Mouse (Mus musculus) hindbrain, embryonic 13.5 days (tissue): Measurements from ENCODE around the gene Ppp2r5c. TPM values are rescaled to one million over a fixed set of nuclear protein-coding genes. Genes with fewer than 3 reads are reported as not detected.

Experiments used
- ATAC-seq: fragments of 200-750 bp; cut with Nextera tagmentation; 2 replicates; pipeline ENCODE4 v1.8.0; 2017; ENCODE audit warnings: moderate TSS enrichment; ENCODE audit not compliant: low FRiP score
- H3K27ac ChIP-seq: fragments of 300-500 bp; sonication (generic); 2 replicates; pipeline ENCODE4 v1.5.1; 2015; ENCODE audit warnings: inconsistent platforms, mild to moderate bottlenecking, moderate library complexity
- H3K27me3 ChIP-seq: fragments of 300-500 bp; sonication (generic); 2 replicates; pipeline ENCODE4 v1.6.1; 2015; ENCODE audit warnings: mild to moderate bottlenecking, inconsistent platforms
- H3K36me3 ChIP-seq: fragments of 300-500 bp; sonication (generic); 2 replicates; pipeline ENCODE4 v1.6.1; 2015; ENCODE audit warnings: mild to moderate bottlenecking, inconsistent platforms
- H3K4me1 ChIP-seq: fragments of 300-500 bp; sonication (generic); replicated peaks from 2 replicates; pipeline ENCODE4 v1.6.1; 2015; ENCODE audit warnings: inconsistent platforms
- H3K4me2 ChIP-seq: fragments of 300-500 bp; sonication (generic); 2 replicates; pipeline ENCODE4 v1.6.1; 2015; ENCODE audit warnings: inconsistent platforms, mild to moderate bottlenecking, moderate library complexity
- H3K4me3 ChIP-seq: fragments of 300-500 bp; sonication (generic); 2 replicates; pipeline ENCODE4 v1.5.1; 2015; ENCODE audit warnings: mild to moderate bottlenecking, inconsistent platforms
- H3K9ac ChIP-seq: fragments of 300-500 bp; sonication (generic); 2 replicates; pipeline ENCODE4 v1.6.1; 2015; ENCODE audit warnings: mild to moderate bottlenecking, inconsistent platforms
- H3K9me3 ChIP-seq: fragments of 300-500 bp; sonication (generic); 2 replicates; pipeline ENCODE4 v1.6.1; 2016; ENCODE audit warnings: inconsistent platforms
- WGBS: fragments of 180-500 bp; shearing (Covaris S2); methylation state at CpG from one replicate; pipeline ENCODE4 v1.1.7; 2015; 5-methylcytosine and 5-hydroxymethylcytosine counted together
- polyA plus RNA-seq: library from polyadenylated mRNA; unstranded; fragments of >200 nt; fragmentation: Nextera tagmentation; extraction: Ambion mirVana; gene quantifications from 2 replicates; pipeline ENCODE4 v1.2.1, GENCODE M21; 2015

The Ppp2r5c gene
- polyA plus RNA-seq, 1 experiment from 2014 or later, result 144 TPM

DNA sequence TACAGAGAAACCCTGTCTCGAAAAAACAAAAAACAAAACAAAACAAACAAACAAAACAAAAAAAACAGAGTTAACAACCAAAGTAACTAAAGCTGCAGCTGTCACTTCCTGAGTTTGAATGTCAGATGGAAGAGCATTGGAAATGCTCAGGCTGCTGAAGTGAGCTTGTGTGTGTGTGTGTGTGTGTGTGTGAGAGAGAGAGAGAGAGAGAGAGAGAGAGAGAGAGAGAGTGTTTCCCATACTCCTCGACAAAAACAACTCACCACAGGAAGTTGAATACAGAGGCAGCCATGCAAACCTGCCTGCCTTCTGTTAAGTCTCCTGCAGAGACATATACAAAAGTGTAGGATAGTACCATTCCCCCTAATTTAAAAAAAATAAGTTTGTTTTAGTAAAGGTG is 47.9 kb downstream of the Ppp2r5c start:
- peaks cover 28% of the 10 kb centered on the region for H3K4me1 ChIP-seq
- H3K4me3 ChIP-seq, result no peak overlapping the region
- peaks cover 8% of the 10 kb centered on the region for H3K36me3 ChIP-seq
- no peaks in the 10 kb centered on the region for H3K27me3 ChIP-seq
- 88% methylated on average over 2 of the region's 2 CpGs for WGBS
- no peak for ATAC-seq
- no peak overlapping the region for H3K4me2 ChIP-seq
- no peak overlapping the region for H3K9ac ChIP-seq
- H3K27ac ChIP-seq, result no peak overlapping the region
- H3K9me3 ChIP-seq, result no peaks in the 10 kb centered on the region

DNA sequence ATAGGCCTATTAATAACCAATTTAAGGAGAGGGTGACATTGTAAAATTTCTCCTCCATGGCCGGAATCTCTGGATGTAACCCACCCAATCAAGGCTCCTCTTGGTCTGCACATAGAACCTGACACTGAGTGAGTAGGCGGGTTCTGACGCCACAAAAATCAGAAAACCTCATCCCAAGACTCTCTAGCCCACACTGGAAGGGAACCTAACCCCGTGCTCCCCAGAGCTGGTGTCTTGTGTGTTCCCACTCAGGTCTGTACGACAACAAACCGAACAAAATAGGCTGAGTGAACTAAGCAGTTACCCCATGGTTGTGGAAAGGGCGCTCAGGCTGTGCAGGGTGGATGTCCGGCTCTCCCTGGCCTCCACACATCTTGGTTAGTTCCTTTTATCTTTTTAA is 48.3 kb downstream of the Ppp2r5c start:
- Histone ChIP-seq H3K4me1 (peaks cover 30% of the 10 kb centered on the region), H3K9me3 (no peaks in the 10 kb centered on the region), H3K27me3 (no peaks in the 10 kb centered on the region), H3K9ac (no peak overlapping the region), H3K4me3 (no peak overlapping the region), H3K4me2 (no peak overlapping the region), H3K27ac (no peak overlapping the region), H3K36me3 (peaks cover 4% of the 10 kb centered on the region; the same call in 1 of the 2 replicates)
- 95% methylated on average over 8 of the region's 8 CpGs for WGBS
- ATAC-seq, result no peak

- Histone ChIP-seq H3K4me2 (no peak overlapping the region), H3K9me3 (no peaks in the 10 kb centered on the region), H3K9ac (no peak overlapping the region), H3K27ac (no peak overlapping the region), H3K4me3 (no peak overlapping the region), H3K27me3 (no peaks in the 10 kb centered on the region), H3K4me1 (peaks cover 30% of the 10 kb centered on the region), H3K36me3 (no peaks in the 10 kb centered on the region)
- ATAC-seq, result no peak
- WGBS, result 91% methylated on average over 5 of the region's 5 CpGs
These were observed 49.1 kb downstream of the Ppp2r5c start for GRCm38 (mm10) chr12:110496016-110496415.

GRCm38 (mm10) chr12:110497013-110497412 is 50.1 kb downstream of the Ppp2r5c start:
- peaks cover 30% of the 10 kb centered on the region for H3K4me1 ChIP-seq
- no peak overlapping the region for H3K4me2 ChIP-seq
- WGBS, result 78% methylated on average over 3 of the region's 3 CpGs
- H3K9ac ChIP-seq, result no peak overlapping the region
- no peaks in the 10 kb centered on the region for H3K27me3 ChIP-seq
- no peak overlapping the region for H3K4me3 ChIP-seq
- ATAC-seq, result no peak
- no peak overlapping the region for H3K27ac ChIP-seq
- H3K9me3 ChIP-seq, result no peaks in the 10 kb centered on the region
- H3K36me3 ChIP-seq, result no peaks in the 10 kb centered on the region

DNA sequence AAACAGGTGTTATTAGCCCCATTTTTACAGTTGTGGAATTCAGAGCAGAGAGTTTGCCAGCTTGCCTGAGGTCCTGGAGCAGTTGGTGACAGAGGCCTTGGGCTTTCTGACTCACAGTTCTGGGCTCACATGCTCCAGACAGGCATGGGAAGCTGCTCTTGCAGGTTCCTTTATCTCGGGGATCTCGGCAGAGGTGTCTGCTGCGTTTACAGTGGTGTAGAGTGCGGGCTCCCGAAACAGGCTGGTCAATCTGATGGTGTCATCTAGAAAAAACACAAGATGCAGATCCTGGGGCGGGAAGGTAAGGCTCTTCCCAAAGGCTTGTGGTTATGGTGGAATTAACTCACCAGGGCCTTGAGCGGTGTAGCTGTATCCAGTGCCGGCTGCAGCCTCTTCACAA is 50.6 kb downstream of the Ppp2r5c start:
- Histone ChIP-seq H3K4me3 (no peak overlapping the region), H3K4me1 (peaks cover 30% of the 10 kb centered on the region), H3K27ac (no peak overlapping the region), H3K36me3 (no peaks in the 10 kb centered on the region), H3K9ac (no peak overlapping the region), H3K27me3 (no peaks in the 10 kb centered on the region), H3K9me3 (no peaks in the 10 kb centered on the region), H3K4me2 (no peak overlapping the region)
- no peak for ATAC-seq
- WGBS, result 91% methylated on average over 8 of the region's 8 CpGs

- no peaks in the 10 kb centered on the region for H3K9me3 ChIP-seq
- 79% methylated on average over 22 of the region's 22 CpGs for WGBS
- no peak for ATAC-seq
- H3K4me2 ChIP-seq, result no peak overlapping the region
- peak overlapping the region; percentile 53; the same call in 1 of the 2 replicates for H3K27ac ChIP-seq
- no peaks in the 10 kb centered on the region for H3K36me3 ChIP-seq
- no peaks in the 10 kb centered on the region for H3K27me3 ChIP-seq
- no peak overlapping the region for H3K4me3 ChIP-seq
- H3K4me1 ChIP-seq, result peaks cover 35% of the 10 kb centered on the region
- H3K9ac ChIP-seq, result no peak overlapping the region
These were observed 51.6 kb downstream of the Ppp2r5c start for GRCm38 (mm10) chr12:110498283-110499224.

DNA sequence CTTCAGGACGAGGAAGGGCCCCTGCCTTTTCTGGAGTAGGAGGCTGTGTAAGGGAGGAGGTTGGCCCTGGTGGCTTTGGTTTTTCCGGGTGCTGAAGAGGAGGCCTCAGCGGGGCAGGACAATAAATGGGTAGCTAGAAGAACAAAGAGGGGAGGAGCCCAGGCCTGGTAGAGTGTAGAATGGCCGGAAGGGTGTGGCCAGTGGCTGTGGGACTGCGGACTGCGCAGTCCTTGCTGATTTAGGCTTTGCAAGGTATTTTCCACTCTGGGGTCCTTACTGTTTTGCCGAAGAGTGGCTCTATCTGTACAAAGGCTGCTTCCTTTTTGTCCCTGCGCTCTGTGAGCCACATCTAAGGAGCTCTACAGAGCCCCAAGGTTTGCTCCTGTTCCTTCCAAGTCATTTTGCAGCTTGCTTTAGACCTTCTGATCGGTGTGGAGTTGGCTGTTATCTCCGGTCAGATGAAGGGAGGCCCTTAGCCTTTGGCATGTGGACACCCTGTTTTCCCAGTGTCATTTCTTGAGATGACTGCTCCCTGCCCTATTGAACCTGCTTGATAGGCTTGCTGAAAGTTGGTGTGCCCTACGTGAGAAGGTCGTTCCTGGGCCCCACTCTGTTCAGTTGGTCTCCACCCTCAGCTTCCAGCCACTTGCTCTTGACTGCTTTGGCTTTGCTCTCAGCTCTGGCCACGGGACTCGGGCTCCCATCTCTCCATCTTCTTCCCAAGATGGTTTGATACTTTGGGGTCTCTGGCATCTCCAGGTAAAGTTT is 52.5 kb downstream of the Ppp2r5c start:
- no peaks in the 10 kb centered on the region for H3K36me3 ChIP-seq
- peaks cover 43% of the 10 kb centered on the region for H3K4me1 ChIP-seq
- 0 out of 2 replicates have a peak overlapping the region, but pooled peaks have one; percentile 53 for H3K27ac ChIP-seq
- ATAC-seq, result no peak
- no peak overlapping the region for H3K4me3 ChIP-seq
- no peak overlapping the region for H3K9ac ChIP-seq
- H3K9me3 ChIP-seq, result no peaks in the 10 kb centered on the region
- 70% methylated on average over 14 of the region's 14 CpGs for WGBS
- no peaks in the 10 kb centered on the region for H3K27me3 ChIP-seq
- H3K4me2 ChIP-seq, result no peak overlapping the region

GRCm38 (mm10) chr12:110500095-110500494 is 53.2 kb downstream of the Ppp2r5c start:
- H3K9me3 ChIP-seq, result no peaks in the 10 kb centered on the region
- no peak overlapping the region for H3K27ac ChIP-seq
- no peak overlapping the region for H3K4me2 ChIP-seq
- H3K4me1 ChIP-seq, result peaks cover 48% of the 10 kb centered on the region
- no peaks in the 10 kb centered on the region for H3K36me3 ChIP-seq
- no peaks in the 10 kb centered on the region for H3K27me3 ChIP-seq
- H3K9ac ChIP-seq, result no peak overlapping the region
- no peak overlapping the region for H3K4me3 ChIP-seq
- 96% methylated on average over 8 of the region's 8 CpGs for WGBS
- no peak for ATAC-seq

DNA sequence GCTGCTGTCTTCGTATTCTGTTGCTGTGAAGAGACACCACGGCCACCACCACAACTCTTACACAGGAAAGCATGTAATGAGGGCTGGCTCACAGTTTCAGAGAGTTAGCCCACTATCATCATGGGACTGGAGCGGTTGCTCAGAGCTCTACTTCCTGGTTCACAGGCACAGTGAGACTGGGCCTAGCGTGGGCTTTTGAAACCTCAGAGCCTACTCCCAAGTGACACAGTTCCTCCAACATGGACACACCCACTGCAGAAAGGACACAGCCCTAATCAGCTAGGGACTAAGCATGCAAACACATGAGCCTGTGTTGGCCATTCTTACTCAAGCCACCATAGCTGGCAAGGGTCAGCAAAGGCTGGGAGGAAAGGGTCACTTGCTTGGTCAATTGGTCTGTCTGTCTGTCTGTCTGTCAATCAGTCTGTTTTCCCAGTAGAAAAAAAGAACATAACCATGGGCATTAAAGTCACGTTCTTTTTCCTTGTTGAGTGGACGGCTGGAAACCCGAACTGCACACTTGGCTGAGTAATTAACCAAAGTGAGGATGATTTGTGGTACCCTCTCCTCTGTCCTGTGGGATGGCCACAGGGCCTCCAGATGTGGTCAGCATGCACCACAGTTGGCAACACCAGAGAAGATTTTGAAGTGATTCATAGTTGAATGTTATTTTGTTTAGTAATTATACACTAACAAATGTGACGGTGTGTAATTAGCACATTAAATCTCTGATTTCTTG is 56.7 kb downstream of the Ppp2r5c start:
- Histone ChIP-seq H3K27ac (no peak overlapping the region), H3K9ac (no peak overlapping the region), H3K4me1 (peaks cover 64% of the 10 kb centered on the region), H3K9me3 (no peaks in the 10 kb centered on the region), H3K36me3 (no peaks in the 10 kb centered on the region), H3K4me2 (no peak overlapping the region), H3K4me3 (no peak overlapping the region), H3K27me3 (no peaks in the 10 kb centered on the region)
- WGBS, result 85% methylated on average over 8 of the region's 8 CpGs
- no peak for ATAC-seq

DNA sequence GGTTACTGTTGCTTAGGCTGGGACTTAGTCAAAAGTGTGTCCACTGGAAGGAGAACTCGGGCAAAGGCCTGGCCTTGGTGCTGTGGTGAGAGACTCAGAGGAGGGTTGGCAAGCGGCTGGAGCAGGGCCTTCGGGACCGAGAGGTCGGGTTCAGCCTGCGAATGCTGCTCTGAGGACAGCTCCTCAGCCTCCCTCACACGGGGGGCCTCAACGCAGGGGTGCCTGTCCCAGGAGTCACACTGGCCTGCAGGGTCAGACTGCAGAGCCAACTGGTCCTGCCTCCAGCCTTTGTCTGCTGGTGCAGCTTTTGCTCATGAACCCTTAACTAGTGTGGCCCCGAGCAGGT is 57.2 kb downstream of the Ppp2r5c start:
- WGBS, result 73% methylated on average over 9 of the region's 9 CpGs
- peaks cover 64% of the 10 kb centered on the region for H3K4me1 ChIP-seq

GRCm38 (mm10) chr12:110504793-110505192 is 57.9 kb downstream of the Ppp2r5c start:
- Histone ChIP-seq H3K4me2 (no peak overlapping the region), H3K4me1 (peaks cover 64% of the 10 kb centered on the region), H3K36me3 (no peaks in the 10 kb centered on the region), H3K9ac (peak overlapping the region; percentile 36; the same call in 1 of the 2 replicates), H3K27me3 (no peaks in the 10 kb centered on the region), H3K4me3 (no peak overlapping the region), H3K9me3 (no peaks in the 10 kb centered on the region), H3K27ac (no peak overlapping the region)
- ATAC-seq, result no peak
- 33% methylated on average over 3 of the region's 3 CpGs for WGBS

More for the DNA sequence above, 57.2 kb downstream of the Ppp2r5c start:
- Histone ChIP-seq H3K36me3 (no peaks in the 10 kb centered on the region), H3K9ac (peak overlapping the region; percentile 36), H3K4me3 (no peak overlapping the region), H3K27me3 (no peaks in the 10 kb centered on the region), H3K27ac (no peak overlapping the region; the same call in 1 of the 2 replicates), H3K9me3 (no peaks in the 10 kb centered on the region), H3K4me2 (no peak overlapping the region)
- no peak for ATAC-seq

DNA sequence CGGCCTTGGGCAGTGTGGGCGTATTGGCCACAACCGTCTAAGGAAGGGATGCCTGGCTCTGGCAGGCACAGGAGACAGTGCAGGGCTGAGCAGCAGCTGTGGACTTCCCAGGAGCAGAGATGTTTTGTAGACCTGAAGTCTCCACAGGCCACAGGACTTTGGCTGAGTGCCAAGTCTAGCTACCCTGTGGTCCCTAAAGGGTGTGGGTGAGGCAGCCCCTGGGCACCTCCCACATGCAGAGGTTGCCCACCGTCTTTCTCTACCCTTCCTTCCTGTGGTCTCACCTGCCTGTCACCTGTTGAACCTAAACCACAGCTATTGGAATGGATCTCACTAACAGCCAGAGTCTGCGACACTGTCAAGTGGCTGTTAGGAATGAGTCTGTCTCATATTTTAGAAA is 59.1 kb downstream of the Ppp2r5c start:
- WGBS, result 88% methylated on average over 5 of the region's 5 CpGs
- ATAC-seq, result no peak
- Histone ChIP-seq H3K9ac (no peak overlapping the region), H3K4me3 (no peak overlapping the region), H3K27me3 (no peaks in the 10 kb centered on the region), H3K4me2 (no peak overlapping the region), H3K36me3 (no peaks in the 10 kb centered on the region), H3K27ac (no peak overlapping the region), H3K4me1 (peaks cover 71% of the 10 kb centered on the region), H3K9me3 (no peaks in the 10 kb centered on the region)
